Mouse (Mus musculus) heart, postnatal 0 days (tissue): Measurements from ENCODE around the gene Gys1. TPM values are rescaled to one million over a fixed set of nuclear protein-coding genes. Genes with fewer than 3 reads are reported as not detected.
A peak's percentile ranks its signal among the peaks of the same experiment; 100 is the strongest.

Source experiments
- ATAC-seq: fragments of 200-750 bp; cut with Nextera tagmentation; 2 replicates; pipeline ENCODE4 v1.8.0; 2017; ENCODE audit warnings: low read depth, moderate number of reproducible peaks, moderate library complexity; ENCODE audit not compliant: insufficient read depth
- DNase-seq: peaks from one replicate; pipeline ENCODE4 v3.0.0-alpha.2; 2016; ENCODE audit warnings: low spot score
- H3K27ac ChIP-seq: fragments of 300-500 bp; sonication (generic); 2 replicates; pipeline ENCODE4 v1.5.1; 2014; ENCODE audit warnings: low read depth, mild to moderate bottlenecking
- H3K27me3 ChIP-seq: fragments of 300-500 bp; sonication (generic); 2 replicates; pipeline ENCODE4 v1.6.1; 2014; ENCODE audit warnings: low read length, mixed read lengths; ENCODE audit not compliant: control insufficient read depth, insufficient read depth
- H3K36me3 ChIP-seq: fragments of 300-500 bp; sonication (generic); replicated peaks from 2 replicates; pipeline ENCODE4 v1.6.1; 2014; ENCODE audit warnings: low read length, mixed read lengths; ENCODE audit not compliant: control insufficient read depth, insufficient read depth
- H3K4me1 ChIP-seq: fragments of 300-500 bp; sonication (generic); 2 replicates; pipeline ENCODE4 v1.6.1; 2014; ENCODE audit warnings: antibody characterized with exemption; ENCODE audit not compliant: control insufficient read depth, insufficient read depth
- H3K4me2 ChIP-seq: fragments of 300-500 bp; sonication (generic); 2 replicates; pipeline ENCODE4 v1.6.1; 2014; ENCODE audit warnings: low read depth, mild to moderate bottlenecking, low read length, moderate library complexity
- H3K4me3 ChIP-seq: fragments of 300-500 bp; sonication (generic); 2 replicates; pipeline ENCODE4 v1.5.1; 2014; ENCODE audit warnings: low read depth, low read length
- H3K9ac ChIP-seq: fragments of 300-500 bp; sonication (generic); replicated peaks from 2 replicates; pipeline ENCODE4 v1.6.1; 2014; ENCODE audit warnings: low read depth, low read length, mixed read lengths
- H3K9me3 ChIP-seq: fragments of 300-500 bp; sonication (generic); replicated peaks from 2 replicates; pipeline ENCODE4 v1.6.1; 2016; ENCODE audit warnings: low read length; ENCODE audit not compliant: control insufficient read depth
- CTCF ChIP-seq: IDR thresholded peaks from 2 replicates; pipeline ENCODE4 v1.5.1; 2016; ENCODE audit warnings: antibody characterized with exemption, control low read depth, low read depth
- EP300 ChIP-seq: IDR thresholded peaks from 2 replicates; pipeline ENCODE4 v1.6.1; 2016; ENCODE audit warnings: antibody characterized with exemption, low read depth
- WGBS: fragments of 180-500 bp; shearing (Covaris S2); extraction: QIAGEN DNeasy Blood & Tissue Kit; methylation state at CpG from one replicate; pipeline ENCODE4 v1.1.7; 2014; 5-methylcytosine and 5-hydroxymethylcytosine counted together
- polyA plus RNA-seq: library from polyadenylated mRNA; unstranded; fragments of >200 nt; fragmentation: Nextera tagmentation; extraction: Ambion mirVana; gene quantifications from 2 replicates; pipeline ENCODE4 v1.2.1, GENCODE M21; 2015
- total RNA-seq: library from RNA; depleted of rRNA; stranded (reverse); fragments of >200 nt; gene quantifications from 2 replicates; pipeline ENCODE4 v1.2.3, GENCODE M21; 2014; ENCODE audit warnings: low replicate concordance

Gys1 gene
- total and polyA plus RNA-seq, 2 experiments from 2014 or later: 70.4 to 123 TPM

- DNase-seq: no peak
- H3K4me1 ChIP-seq: peaks cover 9% of the 10 kb centered on the region; the same call in 1 of the 2 replicates
- H3K27me3 ChIP-seq: peaks cover 75% of the 10 kb centered on the region
- 14% methylated on average over 13 of the region's 13 CpGs for WGBS
- no peak overlapping the region for H3K4me2 ChIP-seq
- no peak for ATAC-seq
- H3K36me3 ChIP-seq: peaks cover 25% of the 10 kb centered on the region
- no peak overlapping the region for H3K27ac ChIP-seq
- no peaks in the 10 kb centered on the region for H3K9me3 ChIP-seq
- H3K4me3 ChIP-seq: no peak overlapping the region
- no peak overlapping the region for H3K9ac ChIP-seq
- no peak for TF ChIP-seq EP300
- TF ChIP-seq CTCF: no peak
Measured at GRCm38 (mm10) chr7:45417962-45418492, 16.6 kb upstream of the Gys1 start.

- H3K27ac ChIP-seq: no peak overlapping the region
- H3K36me3 ChIP-seq: peaks cover 45% of the 10 kb centered on the region
- no peaks in the 10 kb centered on the region for H3K4me1 ChIP-seq
- peaks cover 55% of the 10 kb centered on the region for H3K27me3 ChIP-seq
- no peak overlapping the region for H3K4me2 ChIP-seq
- ATAC-seq (no peak), DNase-seq (no peak)
- TF ChIP-seq EP300: no peak
- H3K4me3 ChIP-seq: no peak overlapping the region
- H3K9me3 ChIP-seq: no peaks in the 10 kb centered on the region
- no peak overlapping the region for H3K9ac ChIP-seq
- WGBS: 15% methylated on average over 27 of the region's 27 CpGs
Measured at GRCm38 (mm10) chr7:45419859-45420614, 14.6 kb upstream of the Gys1 start.

- 68% methylated on average over 6 of the region's 6 CpGs for WGBS
- no peak within 1 kb of the TSS for H3K9ac ChIP-seq
- ATAC-seq: no peak
- H3K27ac ChIP-seq: no peak within 1 kb of the TSS
- peaks cover 50% of the 10 kb centered on the region for H3K36me3 ChIP-seq
- TF ChIP-seq EP300 (no peak), CTCF (no peak)
- H3K27me3 ChIP-seq: peaks cover 49% of the 10 kb centered on the region
- no peak within 1 kb of the TSS for H3K4me3 ChIP-seq
- no peaks in the 10 kb centered on the region for H3K4me1 ChIP-seq
- H3K9me3 ChIP-seq: no peaks in the 10 kb centered on the region
- H3K4me2 ChIP-seq: no peak within 1 kb of the TSS
- no peak for DNase-seq
Measured at GRCm38 (mm10) chr7:45420615-45420919, 14.1 kb upstream of the Gys1 start, which contains the start of gene Lhb. Gene Lhb, plus strand, starts transcription at chr7:45420820.

GRCm38 (mm10) chr7:45421194-45421593 is 13.4 kb upstream of the Gys1 start:
- peaks cover 53% of the 10 kb centered on the region for H3K36me3 ChIP-seq
- no peak for DNase-seq
- no peak overlapping the region for H3K27ac ChIP-seq
- ATAC-seq: no peak
- WGBS: 93% methylated on average over 14 of the region's 14 CpGs
- no peak overlapping the region for H3K4me2 ChIP-seq
- peaks cover 43% of the 10 kb centered on the region for H3K27me3 ChIP-seq
- no peak overlapping the region for H3K4me3 ChIP-seq
- TF ChIP-seq EP300 (no peak), CTCF (no peak)
- no peaks in the 10 kb centered on the region for H3K4me1 ChIP-seq
- H3K9me3 ChIP-seq: no peaks in the 10 kb centered on the region
- H3K9ac ChIP-seq: no peak overlapping the region

- ATAC-seq: no peak
- Histone ChIP-seq H3K36me3 (peaks cover 73% of the 10 kb centered on the region), H3K27ac (no peak overlapping the region), H3K9me3 (no peaks in the 10 kb centered on the region), H3K4me2 (no peak overlapping the region), H3K9ac (no peak overlapping the region), H3K4me1 (no peaks in the 10 kb centered on the region), H3K4me3 (no peak overlapping the region), H3K27me3 (no peaks in the 10 kb centered on the region)
- TF ChIP-seq EP300 (no peak), CTCF (no peak)
- 84% methylated on average over 8 of the region's 8 CpGs for WGBS
- no peak for DNase-seq
Measured at GRCm38 (mm10) chr7:45426556-45426955, 8.1 kb upstream of the Gys1 start.

GRCm38 (mm10) chr7:45433835-45434202 is 825 bp upstream of the Gys1 start:
- Histone ChIP-seq H3K36me3 (peaks cover 10% of the 10 kb centered on the region), H3K9me3 (no peaks in the 10 kb centered on the region), H3K4me3 (peak overlapping the region; percentile 58), H3K27ac (peak overlapping the region; percentile 91), H3K4me2 (peak overlapping the region; percentile 94), H3K27me3 (no peaks in the 10 kb centered on the region), H3K4me1 (peaks cover 29% of the 10 kb centered on the region), H3K9ac (peak overlapping the region; percentile 72)
- TF ChIP-seq CTCF (no peak), EP300 (no peak)
- ATAC-seq: no peak
- no peak for DNase-seq
- WGBS: under 1% methylated on average over 7 of the region's 7 CpGs
